Mouse (Mus musculus) ES-Bruce4 (cell line): ENCODE results near the gene Zc3h8.

Source experiments
- CTCF ChIP-seq: IDR thresholded peaks from one replicate; pipeline ENCODE4 v1.8.1; 2011; ENCODE audit warnings: low read depth, low read length
- POLR2A ChIP-seq: IDR thresholded peaks from one replicate; pipeline ENCODE4 v1.8.1; 2011; ENCODE audit warnings: low read length; ENCODE audit not compliant: insufficient read depth

GRCm38 (mm10) chr2:128930704-128931103, 13.2 kb downstream of the Zc3h8 start:
- TF ChIP-seq POLR2A = no peak
- no peak for TF ChIP-seq CTCF
